Mouse (Mus musculus): ENCODE data around the gene Auts2.

DNA sequence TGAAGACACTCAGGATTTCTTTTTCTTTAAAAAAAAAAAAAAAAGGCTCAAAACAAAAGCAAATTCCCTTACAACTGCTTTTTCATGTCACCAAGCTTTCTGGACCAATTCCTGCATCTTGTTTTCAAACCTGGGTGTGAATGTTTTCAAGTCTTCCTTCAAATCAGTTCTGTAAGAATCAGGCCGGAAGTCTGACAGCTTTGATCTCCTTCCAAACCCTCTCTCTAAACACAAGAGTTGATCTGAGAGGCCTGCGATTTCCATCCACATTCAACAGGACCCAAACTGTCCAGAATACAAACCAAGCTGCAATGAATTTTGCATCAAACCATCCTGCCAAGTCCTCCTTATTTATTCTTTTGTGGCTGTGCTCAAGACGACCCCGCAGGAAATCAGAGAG, 737.9 kb downstream of the Auts2 start:
- TF ChIP-seq CTCF (IDR thresholded peaks at IDR 0.05) = no peak
- no peak for TF ChIP-seq EP300 (IDR thresholded peaks at IDR 0.05)

Measured in lung, postnatal 0 days (tissue).